Mouse (Mus musculus) heart, embryonic 16.5 days (tissue): ENCODE measurements around the gene Tbc1d22a. TPM values are rescaled to one million over a fixed set of nuclear protein-coding genes. Genes with fewer than 3 reads are reported as not detected.

Experiments
- ATAC-seq: fragments of 200-750 bp; cut with Nextera tagmentation; replicated peaks from 2 replicates; pipeline ENCODE4 v1.8.0; 2017; ENCODE audit warnings: moderate number of reproducible peaks; ENCODE audit not compliant: insufficient read depth, low FRiP score; ENCODE audit errors: extremely low read depth
- H3K27ac ChIP-seq: fragments of 300-500 bp; sonication (generic); 2 replicates; pipeline ENCODE4 v1.5.1; 2014; ENCODE audit warnings: mild to moderate bottlenecking, low read length, control low read depth, moderate library complexity
- H3K27me3 ChIP-seq: fragments of 300-500 bp; sonication (generic); 2 replicates; pipeline ENCODE4 v1.6.1; 2014; ENCODE audit warnings: low read length, mixed read lengths; ENCODE audit not compliant: control insufficient read depth, insufficient read depth
- H3K36me3 ChIP-seq: fragments of 300-500 bp; sonication (generic); 2 replicates; pipeline ENCODE4 v1.6.1; 2014; ENCODE audit not compliant: control insufficient read depth, insufficient read depth
- H3K4me1 ChIP-seq: fragments of 300-500 bp; sonication (generic); 2 replicates; pipeline ENCODE4 v1.6.1; 2014; ENCODE audit warnings: low read length, mixed read lengths; ENCODE audit not compliant: control insufficient read depth, insufficient read depth
- H3K4me2 ChIP-seq: fragments of 300-500 bp; sonication (generic); 2 replicates; pipeline ENCODE4 v1.6.1; 2014; ENCODE audit warnings: low read depth, mild to moderate bottlenecking, control low read depth, low read length
- H3K4me3 ChIP-seq: fragments of 300-500 bp; sonication (generic); 2 replicates; pipeline ENCODE4 v1.5.1; 2014; ENCODE audit warnings: mild to moderate bottlenecking, control low read depth, low read length
- H3K9ac ChIP-seq: fragments of 300-500 bp; sonication (generic); 2 replicates; pipeline ENCODE4 v1.6.1; 2014; ENCODE audit warnings: low read length, control low read depth
- H3K9me3 ChIP-seq: fragments of 300-500 bp; sonication (generic); replicated peaks from 2 replicates; pipeline ENCODE4 v1.6.1; 2016; ENCODE audit warnings: low read length; ENCODE audit not compliant: control insufficient read depth
- WGBS: fragments of 180-500 bp; shearing (Covaris S2); extraction: QIAGEN DNeasy Blood & Tissue Kit; methylation state at CpG from one replicate; pipeline ENCODE4 v1.1.7; 2014; 5-methylcytosine and 5-hydroxymethylcytosine counted together
- polyA plus RNA-seq: library from polyadenylated mRNA; unstranded; fragments of >200 nt; fragmentation: Nextera tagmentation; extraction: Ambion mirVana; gene quantifications from 2 replicates; pipeline ENCODE4 v1.2.1, GENCODE M21; 2015

Tbc1d22a gene
- polyA plus RNA-seq, 1 experiment from 2014 or later, result 11.5 TPM

- Histone ChIP-seq H3K36me3 (no peaks in the 10 kb centered on the region), H3K4me2 (no peak overlapping the region), H3K9me3 (no peaks in the 10 kb centered on the region), H3K4me1 (no peaks in the 10 kb centered on the region), H3K27ac (no peak overlapping the region), H3K9ac (no peak overlapping the region), H3K4me3 (no peak overlapping the region), H3K27me3 (no peaks in the 10 kb centered on the region)
- no peak for ATAC-seq
- WGBS, result 49% methylated on average over 7 of the region's 7 CpGs
These were observed 50.5 kb downstream of the Tbc1d22a start for GRCm38 (mm10) chr15:86264803-86265202.

- WGBS, result 69% methylated on average over 4 of the region's 4 CpGs
These were observed 52.7 kb downstream of the Tbc1d22a start for GRCm38 (mm10) chr15:86266975-86267374.

GRCm38 (mm10) chr15:86268526-86268925 lies 54.3 kb downstream of the Tbc1d22a start:
- H3K27me3 ChIP-seq, result no peaks in the 10 kb centered on the region
- no peak overlapping the region for H3K4me2 ChIP-seq
- H3K4me3 ChIP-seq, result no peak overlapping the region
- H3K4me1 ChIP-seq, result no peaks in the 10 kb centered on the region
- ATAC-seq, result no peak
- H3K9me3 ChIP-seq, result no peaks in the 10 kb centered on the region
- H3K9ac ChIP-seq, result no peak overlapping the region
- H3K27ac ChIP-seq, result no peak overlapping the region
- 48% methylated on average over 1 of the region's 1 CpGs for WGBS
- no peaks in the 10 kb centered on the region for H3K36me3 ChIP-seq

More at GRCm38 (mm10) chr15:86266975-86267374, 52.7 kb downstream of the Tbc1d22a start:
- no peaks in the 10 kb centered on the region for H3K27me3 ChIP-seq
- no peak overlapping the region for H3K4me3 ChIP-seq
- H3K27ac ChIP-seq, result no peak overlapping the region
- H3K9me3 ChIP-seq, result no peaks in the 10 kb centered on the region
- H3K9ac ChIP-seq, result no peak overlapping the region
- ATAC-seq, result no peak
- no peaks in the 10 kb centered on the region for H3K36me3 ChIP-seq
- no peak overlapping the region for H3K4me2 ChIP-seq
- no peaks in the 10 kb centered on the region for H3K4me1 ChIP-seq

- Histone ChIP-seq H3K36me3 (no peaks in the 10 kb centered on the region), H3K4me3 (no peak overlapping the region), H3K4me1 (no peaks in the 10 kb centered on the region), H3K9me3 (no peaks in the 10 kb centered on the region), H3K4me2 (no peak overlapping the region), H3K27me3 (no peaks in the 10 kb centered on the region), H3K9ac (no peak overlapping the region), H3K27ac (no peak overlapping the region)
- 84% methylated on average over 7 of the region's 7 CpGs for WGBS
- ATAC-seq, result no peak
These were observed 61.5 kb downstream of the Tbc1d22a start for GRCm38 (mm10) chr15:86275754-86276153.

GRCm38 (mm10) chr15:86276538-86277264 lies 62.4 kb downstream of the Tbc1d22a start:
- Histone ChIP-seq H3K4me3 (no peak overlapping the region), H3K27ac (no peak overlapping the region), H3K9ac (no peak overlapping the region), H3K9me3 (no peaks in the 10 kb centered on the region), H3K27me3 (no peaks in the 10 kb centered on the region), H3K36me3 (no peaks in the 10 kb centered on the region), H3K4me2 (no peak overlapping the region), H3K4me1 (no peaks in the 10 kb centered on the region)
- 86% methylated on average over 11 of the region's 11 CpGs for WGBS
- no peak for ATAC-seq

- H3K36me3 ChIP-seq, result no peaks in the 10 kb centered on the region
- no peak overlapping the region for H3K4me2 ChIP-seq
- no peaks in the 10 kb centered on the region for H3K27me3 ChIP-seq
- no peaks in the 10 kb centered on the region for H3K9me3 ChIP-seq
- H3K9ac ChIP-seq, result no peak overlapping the region
- WGBS, result 73% methylated on average over 15 of the region's 15 CpGs
- H3K4me3 ChIP-seq, result no peak overlapping the region
- no peaks in the 10 kb centered on the region for H3K4me1 ChIP-seq
- ATAC-seq, result no peak
- no peak overlapping the region for H3K27ac ChIP-seq
These were observed 63.2 kb downstream of the Tbc1d22a start for GRCm38 (mm10) chr15:86277428-86277827.

- H3K4me2 ChIP-seq, result no peak overlapping the region
- no peaks in the 10 kb centered on the region for H3K4me1 ChIP-seq
- H3K9me3 ChIP-seq, result no peaks in the 10 kb centered on the region
- WGBS, result 76% methylated on average over 14 of the region's 14 CpGs
- H3K4me3 ChIP-seq, result no peak overlapping the region
- no peaks in the 10 kb centered on the region for H3K27me3 ChIP-seq
- H3K9ac ChIP-seq, result no peak overlapping the region
- H3K36me3 ChIP-seq, result no peaks in the 10 kb centered on the region
- no peak overlapping the region for H3K27ac ChIP-seq
- no peak for ATAC-seq
These were observed 65.1 kb downstream of the Tbc1d22a start for GRCm38 (mm10) chr15:86279059-86279974.

GRCm38 (mm10) chr15:86280137-86280536 lies 65.9 kb downstream of the Tbc1d22a start:
- ATAC-seq, result no peak
- H3K4me1 ChIP-seq, result no peaks in the 10 kb centered on the region
- no peak overlapping the region for H3K27ac ChIP-seq
- no peak overlapping the region for H3K4me3 ChIP-seq
- H3K36me3 ChIP-seq, result no peaks in the 10 kb centered on the region
- no peaks in the 10 kb centered on the region for H3K27me3 ChIP-seq
- H3K4me2 ChIP-seq, result no peak overlapping the region
- H3K9ac ChIP-seq, result no peak overlapping the region
- H3K9me3 ChIP-seq, result no peaks in the 10 kb centered on the region
- 56% methylated on average over 4 of the region's 4 CpGs for WGBS

GRCm38 (mm10) chr15:86283238-86283637 lies 69.0 kb downstream of the Tbc1d22a start:
- no peaks in the 10 kb centered on the region for H3K4me1 ChIP-seq

More at GRCm38 (mm10) chr15:86283238-86283637, 69.0 kb downstream of the Tbc1d22a start:
- Histone ChIP-seq H3K4me3 (no peak overlapping the region), H3K36me3 (no peaks in the 10 kb centered on the region), H3K4me2 (no peak overlapping the region), H3K9ac (no peak overlapping the region), H3K27ac (no peak overlapping the region), H3K27me3 (no peaks in the 10 kb centered on the region), H3K9me3 (no peaks in the 10 kb centered on the region)
- 97% methylated on average over 1 of the region's 1 CpGs for WGBS
- no peak for ATAC-seq
